Mouse (Mus musculus) cerebellum, adult 11 months (tissue): Measurements from ENCODE around the gene Pclo.
"Not testable (repeated sequence)": the region's sequence is repeated elsewhere in the genome, so short reads cannot be mapped to it uniquely, and the experiment has no call there.

Experiments used
- DNase-seq: peaks from one replicate; pipeline ENCODE4 v3.0.0; 2022

Pclo gene

GRCm38 (mm10) chr5:14514631-14515523, at the start of gene Pclo:
Gene Pclo (plus strand): TSS chr5:14514918.
- peak; percentile 90 for DNase-seq

- not testable (repeated sequence) for DNase-seq
Measured at GRCm38 (mm10) chr5:14494431-14494830, 20.3 kb upstream of the Pclo start.

- no peak for DNase-seq
Measured at GRCm38 (mm10) chr5:14508522-14508921, 6.2 kb upstream of the Pclo start.

GRCm38 (mm10) chr5:14509621-14510020, 5.1 kb upstream of the Pclo start:
- DNase-seq = no peak

- DNase-seq = no peak
Measured at GRCm38 (mm10) chr5:14518131-14518832, 3.6 kb downstream of the Pclo start.

GRCm38 (mm10) chr5:14522006-14522405, 7.3 kb downstream of the Pclo start:
- DNase-seq = no peak

GRCm38 (mm10) chr5:14526038-14526437, 11.3 kb downstream of the Pclo start:
- peak; percentile 54 for DNase-seq

- no peak for DNase-seq
Measured at GRCm38 (mm10) chr5:14527796-14528195, 13.1 kb downstream of the Pclo start.

GRCm38 (mm10) chr5:14531906-14532305, 17.2 kb downstream of the Pclo start:
- DNase-seq = no peak

- DNase-seq = peak; percentile 42
Measured at GRCm38 (mm10) chr5:14539346-14539745, 24.6 kb downstream of the Pclo start.

GRCm38 (mm10) chr5:14539961-14540627, 25.4 kb downstream of the Pclo start:
- no peak for DNase-seq

GRCm38 (mm10) chr5:14575626-14576025, 60.9 kb downstream of the Pclo start:
- no peak for DNase-seq

GRCm38 (mm10) chr5:14591479-14591878, 76.8 kb downstream of the Pclo start:
- DNase-seq = no peak

- DNase-seq = no peak
Measured at GRCm38 (mm10) chr5:14595426-14596013, 80.8 kb downstream of the Pclo start.

- DNase-seq = no peak
Measured at GRCm38 (mm10) chr5:14608318-14608717, 93.6 kb downstream of the Pclo start.

GRCm38 (mm10) chr5:14621146-14621545, 106.4 kb downstream of the Pclo start:
- DNase-seq = peak; percentile 45

- DNase-seq = peak; percentile 26
Measured at GRCm38 (mm10) chr5:14623360-14623759, 108.6 kb downstream of the Pclo start.

GRCm38 (mm10) chr5:14641260-14641659, 126.5 kb downstream of the Pclo start:
- peak; percentile 39 for DNase-seq

- peak; percentile 53 for DNase-seq
Measured at GRCm38 (mm10) chr5:14645856-14646255, 131.1 kb downstream of the Pclo start.

- DNase-seq = no peak
Measured at GRCm38 (mm10) chr5:14660637-14661036, 145.9 kb downstream of the Pclo start.

- DNase-seq = no peak
Measured at GRCm38 (mm10) chr5:14662180-14662579, 147.5 kb downstream of the Pclo start.

- no peak for DNase-seq
Measured at GRCm38 (mm10) chr5:14662603-14663002, 147.9 kb downstream of the Pclo start.

- no peak for DNase-seq
Measured at GRCm38 (mm10) chr5:14680419-14680818, 165.7 kb downstream of the Pclo start.
